Mouse (Mus musculus): Measurements from ENCODE around the gene Il17rc.

GRCm38 (mm10) chr6:113443091-113443490 is 28.1 kb upstream of the Il17rc start:
- TF ChIP-seq POLR2A (IDR thresholded peaks at IDR 0.05; ENCODE audit: insufficient read depth, low read depth, low read length): no peak
- TF ChIP-seq EP300 (IDR thresholded peaks at IDR 0.05; ENCODE audit: insufficient read depth, low read depth, low read length): no peak
